Mouse (Mus musculus) ES-CJ7 (cell line): ENCODE data around the gene Cdiptos.
A peak's percentile ranks its signal among the peaks of the same experiment; 100 is the strongest.

Source experiments
- DNase-seq: peaks from one replicate; pipeline ENCODE4 v3.0.0; 2011; ENCODE audit warnings: low read depth, low spot score

The Cdiptos gene

DNA sequence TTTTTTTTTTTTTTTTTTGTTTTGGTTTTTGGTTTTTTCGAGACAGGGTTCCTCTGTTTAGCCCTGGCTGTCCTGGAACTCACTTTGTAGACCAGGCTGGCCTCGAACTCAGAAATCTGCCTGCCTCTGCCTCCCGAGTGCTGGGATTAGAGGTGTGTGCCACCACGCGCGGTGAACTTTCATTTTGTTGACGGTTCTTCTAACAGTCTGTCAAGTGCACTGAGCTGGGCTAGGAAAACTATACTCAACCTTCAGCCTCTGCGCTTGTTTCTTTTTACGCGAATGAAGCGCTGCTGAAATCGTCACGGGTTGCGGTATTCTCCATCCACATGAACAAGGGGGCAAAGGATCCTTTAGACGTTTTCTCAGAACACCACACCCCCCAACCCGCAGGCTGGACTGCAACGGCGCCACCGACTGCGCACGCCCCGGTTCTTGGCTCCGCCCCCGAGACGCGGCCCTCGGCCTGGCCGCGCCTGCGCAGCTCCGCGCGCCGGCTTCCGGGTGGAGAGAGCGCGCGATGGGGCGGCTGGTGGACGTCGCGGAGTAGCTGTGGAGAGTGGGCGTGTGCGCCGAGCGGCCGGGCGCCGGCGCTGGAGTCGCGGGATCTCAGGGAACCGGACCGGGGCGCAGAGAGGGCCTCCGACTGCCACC, 47.4 kb downstream of the Cdiptos start, which contains the start of gene Kctd13:
TSS of gene Kctd13 (plus strand) at position 496 of the 654 bp plus-strand sequence.
- peak; percentile 89 for DNase-seq

DNA sequence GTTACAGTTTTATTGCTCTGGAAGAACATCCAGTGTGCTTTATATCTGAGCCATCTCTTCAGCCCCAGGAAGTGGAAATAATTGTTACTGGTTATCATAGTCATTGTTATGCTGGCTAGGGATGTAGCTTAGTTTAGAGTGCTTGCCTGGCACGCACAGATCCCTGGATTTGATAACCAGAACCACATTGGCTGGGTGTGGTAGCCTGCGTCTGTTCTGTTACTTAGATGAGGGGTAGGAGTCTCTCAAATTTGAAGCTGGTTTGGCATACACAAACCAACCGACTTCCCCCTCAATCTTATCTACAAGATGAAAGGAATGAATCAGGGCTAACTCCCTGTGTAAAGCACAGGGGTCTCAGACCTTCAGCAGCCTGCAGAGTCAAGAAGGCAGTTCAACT, 49.6 kb downstream of the Cdiptos start:
- no peak for DNase-seq

DNA sequence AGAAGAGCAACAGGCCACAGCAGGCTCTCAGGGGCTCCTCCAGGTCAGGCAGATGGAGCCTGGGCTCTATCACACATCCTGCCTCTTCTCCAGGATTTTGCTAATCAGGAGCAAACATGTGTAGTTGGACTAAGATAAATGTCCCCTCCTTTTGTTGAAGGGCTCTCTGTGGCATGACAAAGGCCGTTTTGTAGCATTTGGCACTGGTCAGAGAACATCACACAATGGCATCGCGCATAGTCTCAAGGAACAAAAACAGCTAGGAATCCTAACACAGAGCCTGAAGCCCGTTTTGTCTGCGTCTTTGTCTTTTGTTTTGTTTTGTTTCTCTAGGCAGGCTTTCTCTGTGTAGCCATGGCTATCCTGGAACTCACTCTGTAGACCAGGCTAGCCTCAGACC, 51.9 kb downstream of the Cdiptos start:
- DNase-seq: no peak

DNA sequence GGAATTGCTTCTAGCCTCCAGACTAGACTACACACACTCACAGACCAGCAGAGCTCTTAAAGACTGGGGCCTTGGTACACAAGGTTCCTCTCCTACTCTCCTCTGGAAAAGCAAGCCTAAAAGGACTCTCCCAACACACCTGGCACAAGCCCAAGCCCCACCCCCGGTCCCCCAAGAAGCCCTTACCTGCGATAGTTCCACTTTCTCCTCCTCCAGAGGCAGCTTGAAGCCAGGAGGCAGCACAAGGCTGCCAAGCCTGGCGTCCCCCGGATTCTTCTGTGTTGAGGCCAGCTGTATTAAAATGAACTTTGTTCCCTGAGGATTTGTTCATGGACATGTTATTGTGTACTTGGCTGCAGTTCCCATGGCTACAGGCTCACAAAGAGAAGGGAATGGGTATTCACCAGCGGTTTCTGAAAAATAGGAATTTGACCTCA, 53.3 kb downstream of the Cdiptos start, which contains the start of gene Tmem219:
TSS of gene Tmem219 (minus strand) at position 294 of the 437 bp plus-strand sequence.
- no peak for DNase-seq
